Mouse (Mus musculus) midbrain, embryonic 14.5 days (tissue): ENCODE data around the gene Fgfr2. TPM values are rescaled to one million over a fixed set of nuclear protein-coding genes. Genes with fewer than 3 reads are reported as not detected.

ENCODE experiments used
- ATAC-seq: fragments of 200-750 bp; cut with Nextera tagmentation; 2 replicates; pipeline ENCODE4 v1.8.0; 2017; ENCODE audit warnings: moderate number of reproducible peaks, moderate library complexity; ENCODE audit not compliant: low FRiP score, low TSS enrichment
- DNase-seq: peaks from one replicate; pipeline ENCODE4 v3.0.0-alpha.2; 2015
- H3K27ac ChIP-seq: fragments of 300-500 bp; sonication (generic); replicated peaks from 2 replicates; pipeline ENCODE4 v1.5.1; 2014; ENCODE audit warnings: mild to moderate bottlenecking, low read depth, low read length, moderate library complexity
- H3K27me3 ChIP-seq: fragments of 300-500 bp; sonication (generic); 2 replicates; pipeline ENCODE4 v1.6.1; 2014; ENCODE audit warnings: low read length, control low read depth, mixed read lengths; ENCODE audit not compliant: control insufficient read depth, insufficient read depth
- H3K36me3 ChIP-seq: fragments of 300-500 bp; sonication (generic); 2 replicates; pipeline ENCODE4 v1.6.1; 2014; ENCODE audit warnings: low read length, control low read depth; ENCODE audit not compliant: control insufficient read depth, insufficient read depth
- H3K4me1 ChIP-seq: fragments of 300-500 bp; sonication (generic); 2 replicates; pipeline ENCODE4 v1.6.1; 2014; ENCODE audit warnings: mild to moderate bottlenecking, antibody characterized with exemption, low read length, control low read depth; ENCODE audit not compliant: control insufficient read depth, insufficient read depth
- H3K4me2 ChIP-seq: fragments of 300-500 bp; sonication (generic); 2 replicates; pipeline ENCODE4 v1.6.1; 2014; ENCODE audit warnings: mild to moderate bottlenecking, low read length, moderate library complexity
- H3K4me3 ChIP-seq: fragments of 300-500 bp; sonication (generic); replicated peaks from 2 replicates; pipeline ENCODE4 v1.5.1; 2014; ENCODE audit warnings: low read depth, low read length
- H3K9ac ChIP-seq: fragments of 300-500 bp; sonication (generic); replicated peaks from 2 replicates; pipeline ENCODE4 v1.6.1; 2014; ENCODE audit warnings: mild to moderate bottlenecking, low read length, moderate library complexity
- H3K9me3 ChIP-seq: fragments of 300-500 bp; sonication (generic); 2 replicates; pipeline ENCODE4 v1.6.1; 2016; ENCODE audit warnings: low read length, control low read depth, mixed read lengths; ENCODE audit not compliant: control insufficient read depth
- WGBS: fragments of 180-500 bp; shearing (Covaris S2); extraction: QIAGEN DNeasy Blood & Tissue Kit; methylation state at CpG from one replicate; pipeline ENCODE4 v1.1.7; 2014; 5-methylcytosine and 5-hydroxymethylcytosine counted together
- polyA plus RNA-seq: library from polyadenylated mRNA; unstranded; fragments of >200 nt; fragmentation: Nextera tagmentation; extraction: Ambion mirVana; gene quantifications from 2 replicates; pipeline ENCODE4 v1.2.1, GENCODE M21; 2014

Gene Fgfr2
- polyA plus RNA-seq, 1 experiment from 2014 or later, result 28.1 TPM

DNA sequence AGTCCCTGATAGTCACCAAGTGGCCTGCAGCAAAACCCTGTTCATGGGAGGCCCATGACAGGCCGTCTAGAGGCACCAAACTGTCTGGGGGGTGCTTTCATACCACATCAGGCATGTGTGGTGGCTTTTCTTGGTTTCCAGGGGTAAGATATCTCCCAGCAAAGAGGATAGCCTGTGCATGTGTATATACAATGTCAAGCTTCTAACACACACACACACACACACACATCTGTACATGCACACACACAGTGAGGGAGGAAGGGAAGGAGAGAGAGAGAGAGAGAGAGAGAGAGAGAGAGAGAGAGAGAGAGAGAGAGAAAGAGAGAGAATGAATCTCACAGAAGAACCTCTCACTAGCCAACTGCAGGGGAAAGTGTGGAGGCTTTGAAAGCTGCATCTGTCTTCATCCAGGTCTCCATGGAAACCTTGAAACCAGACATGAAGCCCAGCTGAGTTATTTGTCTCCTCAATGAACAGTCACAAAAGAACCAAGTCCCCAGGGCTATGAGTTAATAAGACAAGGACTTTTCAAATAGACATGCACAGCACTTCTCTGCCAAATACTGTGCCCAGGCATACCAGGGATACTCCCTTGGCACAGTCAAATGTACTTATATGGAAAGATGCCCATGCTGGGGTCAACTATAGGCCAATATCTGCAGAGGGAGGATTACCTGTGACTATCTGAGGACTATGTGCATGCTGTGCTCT lies 1110.0 kb downstream of the Fgfr2 start:
- Histone ChIP-seq H3K9me3 (no peaks in the 10 kb centered on the region), H3K4me1 (peaks cover 12% of the 10 kb centered on the region), H3K9ac (no peak overlapping the region), H3K36me3 (no peaks in the 10 kb centered on the region), H3K27me3 (no peaks in the 10 kb centered on the region), H3K4me2 (no peak overlapping the region), H3K27ac (0 out of 2 replicates have a peak overlapping the region, but pooled peaks have one; percentile 32), H3K4me3 (no peak overlapping the region)
- DNase-seq, result peak; percentile 81
- 16% methylated on average over 1 of the region's 1 CpGs for WGBS
- ATAC-seq, result no peak; the same call in 1 of the 2 replicates

DNA sequence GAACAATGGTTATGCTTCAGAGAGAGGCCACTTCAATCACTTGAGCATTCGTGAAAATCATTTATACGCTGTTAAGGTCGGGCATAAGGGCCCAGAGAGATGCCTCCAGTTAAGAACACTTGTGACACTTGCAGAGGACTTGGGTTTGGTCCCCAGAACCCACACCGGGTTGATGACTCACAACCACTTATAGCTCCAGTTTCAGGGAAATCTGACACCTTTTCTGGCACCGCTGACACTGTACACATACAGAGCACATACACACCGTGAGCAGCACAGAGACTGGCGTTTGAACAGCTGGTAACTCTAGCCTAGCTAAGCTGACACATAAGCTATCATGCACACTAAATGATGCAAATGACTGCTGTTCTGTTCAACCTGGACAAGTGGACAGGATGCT lies 1114.1 kb downstream of the Fgfr2 start:
- no peaks in the 10 kb centered on the region for H3K27me3 ChIP-seq
- ATAC-seq (no peak), DNase-seq (no peak)
- no peak overlapping the region for H3K9ac ChIP-seq
- H3K4me3 ChIP-seq, result no peak overlapping the region
- H3K4me1 ChIP-seq, result peaks cover 12% of the 10 kb centered on the region
- no peaks in the 10 kb centered on the region for H3K9me3 ChIP-seq
- 89% methylated on average over 7 of the region's 7 CpGs for WGBS
- H3K36me3 ChIP-seq, result no peaks in the 10 kb centered on the region
- H3K27ac ChIP-seq, result no peak overlapping the region
- no peak overlapping the region for H3K4me2 ChIP-seq

DNA sequence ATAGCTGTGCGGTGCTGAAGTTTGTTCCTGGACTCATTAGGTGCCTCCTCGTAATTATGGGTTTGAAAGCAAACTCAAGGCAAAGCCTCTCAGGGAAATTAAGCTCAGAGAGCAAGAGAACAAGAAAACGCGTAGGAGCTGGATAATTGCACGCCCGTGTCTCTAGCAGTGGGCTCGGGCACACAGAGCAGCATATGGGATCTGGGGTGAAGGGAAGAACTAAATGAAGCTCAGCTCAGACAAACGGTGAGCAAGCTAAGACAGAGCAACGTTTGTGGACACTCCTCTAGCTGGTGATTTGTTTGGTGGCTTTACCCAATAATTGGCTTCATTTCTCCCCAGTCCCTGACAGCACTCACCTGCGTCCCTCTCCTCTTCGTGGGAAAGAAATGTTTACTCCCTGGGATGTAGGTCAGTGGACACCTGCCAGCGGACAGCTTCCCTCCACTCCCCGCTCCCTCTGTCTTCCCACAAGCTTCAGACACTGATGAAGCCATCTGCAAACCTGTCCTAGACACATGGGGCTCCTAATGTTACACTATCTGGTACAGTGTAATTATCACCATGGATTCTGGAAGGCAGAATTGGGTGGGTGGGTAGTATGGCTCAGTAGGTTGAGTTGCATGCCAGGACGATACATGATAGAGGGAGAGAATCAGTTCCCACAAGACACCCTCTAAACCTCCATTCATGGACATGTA lies 1117.0 kb downstream of the Fgfr2 start:
- ATAC-seq (no peak), DNase-seq (no peak)
- H3K36me3 ChIP-seq, result no peaks in the 10 kb centered on the region
- H3K9ac ChIP-seq, result no peak overlapping the region
- no peak overlapping the region for H3K4me3 ChIP-seq
- H3K4me1 ChIP-seq, result no peaks in the 10 kb centered on the region
- WGBS, result 85% methylated on average over 14 of the region's 14 CpGs
- no peaks in the 10 kb centered on the region for H3K27me3 ChIP-seq
- no peak overlapping the region for H3K4me2 ChIP-seq
- H3K27ac ChIP-seq, result no peak overlapping the region
- no peaks in the 10 kb centered on the region for H3K9me3 ChIP-seq

DNA sequence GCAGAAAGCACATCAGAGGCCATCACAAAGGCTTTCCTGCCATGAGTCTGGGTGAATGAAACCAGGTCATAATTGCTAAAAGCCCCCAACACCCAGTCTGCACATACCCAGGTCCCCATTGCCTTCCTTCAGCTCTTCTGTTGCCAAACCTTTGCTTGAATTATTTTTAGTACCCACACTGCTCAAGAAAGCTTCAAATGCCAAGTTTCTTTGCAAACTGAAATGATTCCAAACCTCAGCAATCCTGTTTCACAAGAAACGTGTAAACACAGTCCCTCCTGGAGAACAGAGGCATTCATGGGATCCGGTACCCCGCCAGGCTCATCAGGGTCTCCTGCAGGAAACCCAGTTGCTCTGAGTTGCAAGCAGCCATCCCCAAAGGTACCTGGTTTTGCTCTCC lies 1130.3 kb downstream of the Fgfr2 start:
- Histone ChIP-seq H3K4me3 (no peak overlapping the region), H3K9ac (no peak overlapping the region), H3K27me3 (no peaks in the 10 kb centered on the region), H3K27ac (no peak overlapping the region), H3K36me3 (no peaks in the 10 kb centered on the region), H3K4me2 (no peak overlapping the region), H3K9me3 (no peaks in the 10 kb centered on the region), H3K4me1 (no peaks in the 10 kb centered on the region)
- ATAC-seq (no peak), DNase-seq (no peak)
- 70% methylated on average over 3 of the region's 3 CpGs for WGBS

DNA sequence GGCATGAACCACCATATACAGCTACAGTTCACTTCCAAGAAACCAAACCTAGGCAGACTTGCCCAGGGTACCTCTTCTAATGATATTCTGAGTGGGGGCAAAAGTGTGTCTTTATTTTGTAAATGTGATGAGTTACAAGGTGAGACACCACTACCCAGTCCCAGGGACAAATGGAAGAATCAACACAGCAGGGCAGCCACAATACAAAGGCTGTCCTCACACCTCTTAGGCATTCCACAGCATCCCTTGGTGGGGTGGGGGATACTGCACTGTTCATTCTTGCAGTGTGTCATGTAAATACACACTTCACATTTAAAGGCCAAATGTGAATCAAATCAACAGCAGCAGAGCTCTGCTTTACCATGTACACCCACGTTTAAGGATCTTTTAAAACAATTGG lies 1130.9 kb downstream of the Fgfr2 start:
- Histone ChIP-seq H3K9ac (no peak overlapping the region), H3K27me3 (no peaks in the 10 kb centered on the region), H3K4me3 (no peak overlapping the region), H3K4me2 (no peak overlapping the region), H3K9me3 (no peaks in the 10 kb centered on the region), H3K27ac (no peak overlapping the region), H3K36me3 (no peaks in the 10 kb centered on the region), H3K4me1 (no peaks in the 10 kb centered on the region)
- 69% methylated on average over 1 of the region's 1 CpGs for WGBS
- ATAC-seq, result no peak
- no peak for DNase-seq

DNA sequence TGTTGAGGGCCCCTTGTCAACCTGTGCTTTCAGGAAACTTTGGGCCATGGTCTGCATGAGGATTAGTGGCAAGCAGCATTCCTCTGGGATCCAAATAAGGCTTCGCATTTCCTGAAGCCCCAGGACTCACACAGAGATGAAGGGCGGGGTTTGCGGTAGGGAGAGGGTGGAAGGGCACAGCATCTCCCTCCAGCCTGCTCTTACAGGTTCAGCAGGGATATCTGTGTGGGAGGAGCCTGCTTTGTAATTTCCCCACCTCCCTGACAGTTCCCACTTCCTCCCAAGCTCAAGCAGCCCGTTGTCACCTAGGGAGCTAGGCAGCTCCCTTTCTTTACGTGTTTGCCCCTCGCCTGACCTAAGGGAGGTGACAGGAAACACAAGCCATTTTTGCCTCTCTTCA lies 1134.1 kb downstream of the Fgfr2 start:
- ATAC-seq (no peak), DNase-seq (no peak)
- H3K4me1 ChIP-seq, result no peaks in the 10 kb centered on the region
- H3K27me3 ChIP-seq, result no peaks in the 10 kb centered on the region
- no peak overlapping the region for H3K4me2 ChIP-seq
- no peak overlapping the region for H3K9ac ChIP-seq
- WGBS, result 40% methylated on average over 6 of the region's 6 CpGs
- no peak overlapping the region for H3K4me3 ChIP-seq
- H3K9me3 ChIP-seq, result no peaks in the 10 kb centered on the region
- no peaks in the 10 kb centered on the region for H3K36me3 ChIP-seq
- no peak overlapping the region for H3K27ac ChIP-seq

GRCm38 (mm10) chr7:131978609-131979008 lies 1144.5 kb downstream of the Fgfr2 start:
- ATAC-seq, result no peak
- Histone ChIP-seq H3K36me3 (no peaks in the 10 kb centered on the region), H3K9me3 (no peaks in the 10 kb centered on the region), H3K9ac (no peak overlapping the region), H3K27me3 (no peaks in the 10 kb centered on the region), H3K4me1 (0 out of 2 replicates have a peak, but pooled peaks cover 4% of the 10 kb centered on the region), H3K4me3 (no peak overlapping the region), H3K4me2 (no peak overlapping the region), H3K27ac (no peak overlapping the region)
- peak; percentile 16 for DNase-seq
- WGBS, result 70% methylated on average over 11 of the region's 11 CpGs

- H3K27me3 ChIP-seq, result no peaks in the 10 kb centered on the region
- no peak for DNase-seq
Observed at GRCm38 (mm10) chr7:131975867-131976266, 1147.3 kb downstream of the Fgfr2 start.

DNA sequence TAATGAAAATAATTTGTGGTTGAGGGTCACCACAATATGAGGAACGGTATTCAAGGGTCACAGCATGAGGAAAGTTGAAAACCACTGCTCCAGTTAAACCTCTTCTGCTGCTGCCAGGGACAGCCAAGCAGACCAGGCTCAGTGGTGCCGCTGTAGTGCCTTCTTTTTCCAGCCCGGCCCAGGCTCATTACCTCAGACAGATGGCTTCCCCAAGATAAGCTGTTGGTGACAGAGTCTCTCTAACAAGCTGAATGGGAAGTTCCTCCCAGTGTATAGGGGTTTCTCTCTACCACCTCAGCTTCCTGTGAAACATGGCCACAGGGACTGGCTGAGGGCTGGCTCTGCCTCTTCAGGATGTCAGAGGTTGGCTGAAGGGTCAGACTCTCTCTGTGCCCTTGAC lies 1152.9 kb downstream of the Fgfr2 start:
- no peaks in the 10 kb centered on the region for H3K9me3 ChIP-seq
- 69% methylated on average over 3 of the region's 3 CpGs for WGBS
- H3K27ac ChIP-seq, result no peak overlapping the region
- no peak overlapping the region for H3K4me3 ChIP-seq
- peaks cover 17% of the 10 kb centered on the region; the same call in 1 of the 2 replicates for H3K27me3 ChIP-seq
- H3K9ac ChIP-seq, result no peak overlapping the region
- 0 out of 2 replicates have a peak, but pooled peaks cover 5% of the 10 kb centered on the region for H3K4me1 ChIP-seq
- DNase-seq (no peak), ATAC-seq (no peak)
- H3K4me2 ChIP-seq, result peak overlapping the region; percentile 74
- H3K36me3 ChIP-seq, result no peaks in the 10 kb centered on the region

More at GRCm38 (mm10) chr7:131975867-131976266, 1147.3 kb downstream of the Fgfr2 start:
- H3K4me1 ChIP-seq, result 0 out of 2 replicates have a peak, but pooled peaks cover 4% of the 10 kb centered on the region
- 58% methylated on average over 6 of the region's 6 CpGs for WGBS
- no peak overlapping the region for H3K4me2 ChIP-seq
- no peak overlapping the region for H3K27ac ChIP-seq
- no peaks in the 10 kb centered on the region for H3K36me3 ChIP-seq
- no peaks in the 10 kb centered on the region for H3K9me3 ChIP-seq
- no peak overlapping the region for H3K4me3 ChIP-seq
- no peak overlapping the region for H3K9ac ChIP-seq
- ATAC-seq, result no peak
